Mouse (Mus musculus): ENCODE data around the gene Cntnap2. TPM values are rescaled to one million over a fixed set of nuclear protein-coding genes. Genes with fewer than 3 reads are reported as not detected.

Cntnap2 gene
- polyA plus RNA-seq, 1 experiment: 0.13 TPM

GRCm38 (mm10) chr6:45584467-45585094, 525.4 kb downstream of the Cntnap2 start:
- no peak for TF ChIP-seq GATA1 (IDR thresholded peaks at IDR 0.05; ENCODE audit: low read length)

GRCm38 (mm10) chr6:45589084-45589483, 529.9 kb downstream of the Cntnap2 start:
- TF ChIP-seq GATA1 (IDR thresholded peaks at IDR 0.05; ENCODE audit: low read length): no peak

DNA sequence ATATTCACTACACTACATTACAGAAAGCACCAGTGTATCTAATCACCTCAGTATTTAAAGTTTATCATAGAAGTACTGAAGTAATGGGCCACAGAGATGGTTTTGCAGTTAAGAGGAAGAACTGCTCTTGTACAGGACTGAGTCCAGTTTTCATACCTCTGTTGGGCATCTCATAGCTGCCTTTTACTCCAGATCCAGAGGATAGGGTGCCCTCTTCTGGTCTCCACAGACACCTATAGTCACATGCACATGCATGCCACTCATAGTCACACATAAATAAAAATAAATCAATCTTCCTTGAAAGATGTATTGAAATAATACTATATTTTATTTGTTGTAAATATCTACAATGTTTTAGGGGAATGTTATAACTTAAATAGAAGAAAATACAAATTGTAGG, 587.9 kb downstream of the Cntnap2 start:
- TF ChIP-seq GATA1 (IDR thresholded peaks at IDR 0.05; ENCODE audit: low read length): no peak

DNA sequence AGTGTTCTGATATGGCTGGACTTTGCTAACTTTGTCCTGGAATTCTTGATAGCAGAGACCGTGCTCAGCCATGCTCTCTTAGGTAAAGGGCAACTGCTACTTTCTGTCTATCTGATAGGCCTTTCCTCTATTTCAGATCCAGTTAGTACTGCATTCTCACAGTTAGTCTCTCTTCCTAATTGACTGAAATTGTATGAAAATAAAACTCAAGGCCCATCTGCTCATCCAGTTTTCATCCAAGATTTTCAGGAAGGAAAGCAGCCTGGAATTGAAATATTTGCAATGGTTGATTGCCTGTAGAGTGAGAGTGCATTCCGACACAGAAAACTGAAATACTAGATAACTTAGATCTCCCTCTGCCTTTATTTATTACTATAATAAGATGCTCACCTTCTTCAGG, 589.3 kb downstream of the Cntnap2 start:
- no peak for TF ChIP-seq GATA1 (IDR thresholded peaks at IDR 0.05; ENCODE audit: low read length)

DNA sequence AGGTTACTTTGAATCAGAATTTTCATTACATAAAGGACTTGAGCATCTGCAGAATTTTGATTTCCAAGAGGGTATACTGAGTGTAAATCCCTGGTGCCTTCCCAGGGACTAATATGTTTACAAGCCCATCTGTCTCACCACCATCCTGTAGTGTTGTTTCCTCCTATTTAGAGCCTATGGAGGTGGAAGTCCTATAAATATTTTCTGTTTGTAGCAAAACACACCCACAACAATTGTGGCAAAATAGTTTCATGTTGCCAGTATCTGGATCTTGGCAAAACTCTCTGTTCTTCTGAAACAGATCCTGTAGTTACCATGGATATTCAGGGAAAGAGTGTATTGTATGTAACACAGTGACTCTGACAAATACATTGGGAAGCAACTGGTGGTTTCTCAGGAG, 641.1 kb downstream of the Cntnap2 start:
- TF ChIP-seq GATA1 (IDR thresholded peaks at IDR 0.05; ENCODE audit: low read length): no peak

GRCm38 (mm10) chr6:45791612-45792011, 732.5 kb downstream of the Cntnap2 start:
- no peak for TF ChIP-seq GATA1 (IDR thresholded peaks at IDR 0.05; ENCODE audit: low read length)

DNA sequence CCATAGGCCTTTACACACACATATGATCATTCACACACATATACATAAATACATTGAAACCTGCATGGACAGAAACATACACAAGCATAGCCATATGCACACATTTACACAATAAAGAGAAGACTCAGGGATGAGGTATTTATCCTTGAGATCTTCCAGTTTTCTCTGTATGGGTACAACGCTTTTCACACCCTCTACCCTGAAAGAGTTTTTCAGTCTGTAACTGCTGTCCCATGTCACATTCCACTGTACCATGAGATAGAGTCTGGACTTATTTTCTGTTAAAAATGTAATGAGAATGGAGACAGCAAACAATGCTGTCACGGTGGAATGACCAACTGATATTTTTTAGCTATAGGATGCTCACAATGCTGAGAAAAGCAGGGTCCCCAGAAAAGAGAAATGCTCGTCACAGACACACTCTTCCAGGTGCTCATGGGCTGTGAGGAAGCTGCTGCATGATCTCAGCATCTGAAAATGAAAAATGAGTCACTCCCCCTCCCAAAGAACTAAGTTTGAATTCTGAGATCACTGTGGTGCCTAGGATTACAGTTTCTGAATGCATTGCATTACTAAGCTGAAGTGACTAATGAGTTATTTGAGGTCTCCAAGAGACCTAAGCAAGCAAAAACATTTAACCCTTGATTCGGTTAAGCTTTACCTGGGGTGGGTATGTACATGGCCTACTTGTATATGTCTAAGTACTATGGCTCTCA, 782.6 kb downstream of the Cntnap2 start:
- TF ChIP-seq GATA1 (IDR thresholded peaks at IDR 0.05; ENCODE audit: low read length): no peak

- TF ChIP-seq GATA1 (IDR thresholded peaks at IDR 0.05; ENCODE audit: low read length): no peak
These were observed 784.6 kb downstream of the Cntnap2 start for GRCm38 (mm10) chr6:45843736-45844135.

- no peak for TF ChIP-seq GATA1 (IDR thresholded peaks at IDR 0.05; ENCODE audit: low read length)
These were observed 812.3 kb downstream of the Cntnap2 start for GRCm38 (mm10) chr6:45871409-45871992.

- no peak for TF ChIP-seq GATA1 (IDR thresholded peaks at IDR 0.05; ENCODE audit: low read length)
These were observed 826.3 kb downstream of the Cntnap2 start for GRCm38 (mm10) chr6:45885486-45885885.

DNA sequence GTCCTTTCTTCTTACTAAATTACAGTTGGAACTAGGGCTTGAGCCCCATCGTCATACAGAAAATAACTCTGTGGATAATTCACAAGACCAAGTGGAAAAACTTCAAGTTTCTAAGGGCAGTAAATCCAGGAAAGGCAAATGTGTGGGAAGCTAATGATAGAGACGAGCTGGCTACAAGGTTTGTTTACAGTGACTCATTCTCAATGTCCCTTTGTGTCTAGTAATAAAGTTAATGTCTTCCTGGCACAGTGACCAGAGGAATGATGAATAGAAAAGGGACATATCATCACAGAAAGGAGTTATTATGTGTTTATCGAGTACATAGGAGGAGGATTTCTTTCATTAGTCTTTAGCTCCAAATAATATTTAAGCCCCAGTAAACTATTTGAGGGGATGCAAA, 828.7 kb downstream of the Cntnap2 start:
- TF ChIP-seq GATA1 (IDR thresholded peaks at IDR 0.05; ENCODE audit: low read length): no peak

- no peak for TF ChIP-seq GATA1 (IDR thresholded peaks at IDR 0.05; ENCODE audit: low read length)
These were observed 879.1 kb downstream of the Cntnap2 start for GRCm38 (mm10) chr6:45938263-45938662.

DNA sequence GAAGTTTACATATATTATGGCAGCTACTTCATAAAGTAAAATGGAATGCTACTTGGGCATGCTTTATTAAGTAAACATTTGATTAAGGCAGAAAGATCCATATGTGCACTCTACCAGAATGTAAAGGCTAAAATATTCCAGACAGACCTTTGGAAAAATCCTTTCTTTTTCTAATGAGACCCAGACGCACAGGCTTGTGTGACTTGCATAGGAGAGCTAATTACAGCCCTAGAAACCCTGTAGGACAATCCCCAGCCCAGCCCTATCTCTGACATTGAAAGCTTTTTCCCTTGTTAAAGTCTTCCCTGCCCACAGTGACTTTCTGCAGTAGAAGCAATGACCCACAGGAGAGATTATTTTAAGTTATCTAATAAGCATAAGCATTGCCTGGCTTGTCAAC, 879.6 kb downstream of the Cntnap2 start:
- no peak for TF ChIP-seq GATA1 (IDR thresholded peaks at IDR 0.05; ENCODE audit: low read length)

DNA sequence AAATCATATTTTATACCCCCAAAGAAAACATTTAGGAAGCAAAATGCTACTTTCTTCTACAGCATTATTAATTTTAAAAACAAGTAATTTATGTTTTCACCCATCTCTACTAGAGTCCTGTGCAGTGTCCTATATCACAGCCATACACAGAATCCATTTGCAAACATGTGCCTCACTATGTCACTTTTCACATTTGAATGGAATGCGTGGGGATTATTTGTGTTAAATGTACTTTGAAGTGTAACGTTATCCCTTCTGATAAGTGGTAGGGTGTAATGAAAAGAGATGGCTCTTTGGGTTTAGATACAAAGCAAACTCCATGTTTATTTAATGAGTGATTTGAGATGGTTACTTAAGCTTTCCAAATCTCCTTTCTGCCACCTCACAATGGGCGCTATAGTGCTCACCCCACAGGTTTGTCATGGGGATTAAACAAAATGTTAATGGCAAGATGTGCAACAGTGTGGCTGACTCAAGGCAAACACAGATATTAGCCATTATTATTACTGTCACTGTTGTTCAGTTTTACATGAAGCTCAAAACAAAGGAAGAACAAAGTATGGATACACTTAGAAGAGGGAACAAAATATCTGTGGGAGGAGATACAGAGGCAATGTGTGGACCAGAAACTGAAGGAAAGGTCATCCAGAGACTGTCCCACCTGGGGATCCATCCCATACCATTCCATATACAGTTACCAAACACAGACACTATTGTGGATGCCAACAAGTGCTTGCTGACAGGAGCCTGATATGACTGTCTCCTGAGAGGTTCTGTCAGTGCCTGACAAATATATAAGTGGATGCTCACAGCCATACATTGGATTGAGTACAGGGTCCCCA, 886.2 kb downstream of the Cntnap2 start:
- TF ChIP-seq GATA1 (IDR thresholded peaks at IDR 0.05; ENCODE audit: low read length): no peak

DNA sequence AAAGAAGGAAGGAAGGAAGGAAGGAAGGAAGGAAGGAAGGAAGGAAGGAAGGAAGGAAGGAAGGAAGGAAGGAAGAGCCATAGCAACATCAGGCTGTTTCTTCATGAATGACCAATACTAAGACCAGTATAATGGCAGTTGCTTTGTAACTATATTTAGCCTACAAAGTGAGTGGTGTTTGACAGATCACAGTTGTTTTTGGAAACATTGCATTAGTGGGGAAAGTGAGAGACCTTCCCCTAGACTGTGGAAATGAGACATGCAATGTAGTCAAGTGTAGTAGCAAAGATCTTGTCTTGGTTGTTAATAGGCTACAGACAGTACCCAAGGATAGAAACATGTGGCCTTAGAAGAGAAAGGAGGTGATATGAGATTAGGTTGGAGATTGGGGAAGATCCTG, 895.6 kb downstream of the Cntnap2 start:
- TF ChIP-seq GATA1 (IDR thresholded peaks at IDR 0.05; ENCODE audit: low read length): no peak

DNA sequence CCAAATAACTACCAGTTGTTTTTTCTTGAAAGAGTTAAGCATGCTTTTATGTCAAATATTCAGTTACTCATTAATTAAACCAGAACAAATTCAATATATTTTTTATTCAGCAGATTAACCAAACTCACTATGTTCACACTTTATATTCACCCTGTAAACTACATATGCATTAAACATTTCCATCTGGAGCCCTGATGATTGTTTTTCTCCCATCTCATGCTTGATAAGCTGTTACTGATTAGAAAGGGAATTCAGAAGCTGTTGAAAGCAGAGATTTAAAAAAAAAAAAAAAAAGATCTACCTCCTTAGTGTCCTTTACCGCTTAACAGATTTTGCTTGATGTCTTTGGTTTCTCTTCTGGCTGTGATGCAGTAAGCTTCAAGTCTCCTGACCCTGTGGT, 905.3 kb downstream of the Cntnap2 start:
- TF ChIP-seq GATA1 (IDR thresholded peaks at IDR 0.05; ENCODE audit: low read length): no peak
